Mouse (Mus musculus): ENCODE data around the gene Txndc12.
A peak's percentile ranks its signal among the peaks of the same experiment; 100 is the strongest.

Gene Txndc12

GRCm38 (mm10) chr4:108834115-108834970, at the start of gene Txndc12:
TSS of gene Txndc12 (plus strand) at chr4:108834601.
- peak; percentile 97 for DNase-seq (ENCODE audit: low read depth, low spot score)

GRCm38 (mm10) chr4:108789258-108789936, 45.0 kb upstream of the Txndc12 start:
- no peak for DNase-seq (ENCODE audit: low read depth, low spot score)

DNA sequence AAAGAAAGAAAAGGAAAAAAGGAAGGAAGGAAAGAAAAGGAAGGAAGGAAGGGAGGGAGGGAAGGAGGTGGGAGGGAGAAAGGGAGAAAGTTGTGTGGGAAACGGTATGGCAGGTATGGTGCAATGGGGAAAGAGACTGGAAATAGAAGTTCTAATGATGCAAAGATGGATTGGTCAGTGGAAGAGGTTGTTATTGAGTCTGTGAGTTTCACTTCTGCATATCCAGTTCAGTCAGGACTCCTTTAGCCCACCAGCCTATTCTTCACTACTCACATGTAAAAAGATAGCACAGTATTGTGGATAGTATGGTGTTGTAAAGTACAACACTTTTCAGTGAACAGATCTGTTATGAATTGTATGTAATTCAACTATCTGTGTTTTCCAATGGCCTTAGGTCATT, 43.9 kb upstream of the Txndc12 start:
- no peak for DNase-seq (ENCODE audit: low read depth, low spot score)

DNA sequence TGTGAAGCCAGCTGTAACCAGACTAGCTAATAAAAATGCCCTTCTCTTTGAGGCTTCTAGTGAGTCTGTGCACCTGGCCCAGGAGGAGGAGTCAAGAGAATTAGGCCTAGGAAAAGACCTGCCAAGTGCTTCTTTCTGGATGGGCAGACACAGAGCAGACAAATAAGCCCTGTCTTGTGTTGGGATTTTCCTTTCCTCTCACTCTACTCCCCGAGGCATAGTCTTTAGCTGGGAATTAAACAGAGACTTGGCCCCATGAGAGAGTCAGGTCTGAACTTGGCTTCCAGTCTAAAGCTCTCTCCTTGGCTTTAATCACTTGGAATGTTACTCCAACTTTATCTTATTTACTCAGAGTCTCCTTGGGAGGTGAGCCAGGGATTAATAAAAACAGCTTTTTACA, 40.5 kb upstream of the Txndc12 start:
- DNase-seq (ENCODE audit: low read depth, low spot score): no peak

DNA sequence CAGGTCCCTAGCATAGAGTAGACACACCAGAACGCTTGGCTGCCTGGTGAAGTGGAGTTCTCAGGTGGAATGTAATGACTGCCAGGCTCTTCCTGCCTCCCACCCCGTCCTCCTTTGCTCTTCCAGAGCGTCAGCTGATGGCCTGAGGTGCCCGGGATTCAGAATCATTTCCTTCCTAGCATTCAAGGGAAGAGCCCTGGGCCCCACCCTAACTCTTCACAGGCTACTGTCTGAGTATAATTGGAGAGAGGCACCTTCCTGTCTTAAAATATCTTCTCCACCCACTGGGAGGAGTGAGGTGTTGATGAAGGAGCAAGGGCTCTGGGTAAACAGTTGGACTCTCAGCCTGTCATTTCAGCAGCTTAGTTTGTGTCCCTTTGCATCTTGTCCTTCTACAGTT, 37.7 kb upstream of the Txndc12 start:
- DNase-seq (ENCODE audit: low read depth, low spot score): peak; percentile 39

DNA sequence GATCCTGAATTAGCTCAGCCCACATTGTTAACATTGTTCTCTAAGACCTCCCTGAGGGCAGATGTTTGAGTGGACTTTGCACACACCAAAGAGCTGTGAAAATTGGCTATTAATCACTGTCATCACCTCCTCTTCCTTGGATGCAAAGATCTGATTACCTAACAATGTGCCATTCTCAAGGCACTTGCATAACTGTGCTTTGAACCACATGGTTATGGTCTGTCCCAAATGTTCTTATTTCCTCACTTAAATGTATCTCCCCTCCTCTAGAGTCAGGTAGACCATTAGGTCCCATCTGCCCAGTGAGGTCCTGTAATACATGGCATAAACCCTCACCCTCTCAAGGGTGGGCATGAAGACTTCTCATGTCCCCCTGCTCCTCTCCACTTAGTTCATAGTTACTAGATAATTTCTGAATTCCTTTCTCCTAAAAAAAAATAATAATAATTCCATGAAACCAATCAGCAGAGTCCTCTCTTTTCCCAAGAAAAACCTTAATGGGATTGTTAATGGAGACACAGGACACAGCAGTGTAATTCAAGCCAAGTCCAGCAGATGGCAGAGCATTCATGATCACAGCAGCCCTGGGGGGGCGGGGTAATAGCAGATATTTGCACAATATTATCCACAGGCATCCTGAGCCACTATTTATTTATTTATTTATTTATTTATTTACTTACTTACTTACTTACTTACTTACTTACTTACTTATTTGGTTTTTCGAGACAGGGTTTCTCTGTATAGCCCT, 36.1 kb upstream of the Txndc12 start:
- peak; percentile 61 for DNase-seq (ENCODE audit: low read depth, low spot score)

DNA sequence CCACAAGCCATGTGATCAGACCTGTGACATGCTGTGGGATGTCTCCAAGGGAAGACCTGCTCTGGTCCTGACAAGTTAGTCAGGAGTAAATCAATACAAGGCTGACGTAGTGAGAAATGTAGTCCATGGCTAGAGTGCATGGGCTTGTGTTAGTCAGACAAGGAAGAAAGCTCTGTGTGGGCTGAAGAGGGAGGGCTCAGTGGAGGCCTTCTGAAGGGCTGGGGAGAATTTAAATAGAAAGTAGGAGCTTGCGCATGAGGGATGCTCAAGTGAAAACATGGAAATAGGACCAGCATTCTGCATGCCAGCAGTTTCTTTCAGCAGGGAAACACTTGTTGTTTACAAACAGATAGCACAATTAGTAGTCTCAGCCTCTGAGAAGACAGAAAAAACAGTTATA, 30.9 kb upstream of the Txndc12 start:
- no peak for DNase-seq (ENCODE audit: low read depth, low spot score)

- DNase-seq (ENCODE audit: low read depth, low spot score): no peak
These were observed 23.3 kb upstream of the Txndc12 start for GRCm38 (mm10) chr4:108811142-108811541.

DNA sequence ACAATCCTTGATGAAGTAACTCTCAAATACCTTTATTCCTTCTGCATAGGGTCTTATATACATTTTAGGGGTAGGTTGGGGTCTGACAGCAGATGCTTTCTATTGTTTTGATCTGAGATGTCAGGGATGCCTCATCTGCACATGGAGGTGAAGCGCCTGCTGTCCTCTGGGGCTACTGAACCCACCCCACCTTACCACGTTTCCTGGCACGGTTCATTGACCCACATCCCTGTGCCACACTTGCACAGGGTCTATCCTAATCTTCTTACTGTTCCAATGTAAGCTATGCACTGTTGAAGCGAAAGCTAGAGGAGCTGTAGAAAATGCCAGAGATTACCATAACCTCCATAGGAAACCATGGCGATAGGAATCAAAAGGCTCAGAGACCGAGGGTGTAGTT, 22.9 kb upstream of the Txndc12 start:
- DNase-seq (ENCODE audit: low read depth, low spot score): no peak

- no peak for DNase-seq (ENCODE audit: low read depth, low spot score)
These were observed 8.7 kb upstream of the Txndc12 start for GRCm38 (mm10) chr4:108825677-108826076.

DNA sequence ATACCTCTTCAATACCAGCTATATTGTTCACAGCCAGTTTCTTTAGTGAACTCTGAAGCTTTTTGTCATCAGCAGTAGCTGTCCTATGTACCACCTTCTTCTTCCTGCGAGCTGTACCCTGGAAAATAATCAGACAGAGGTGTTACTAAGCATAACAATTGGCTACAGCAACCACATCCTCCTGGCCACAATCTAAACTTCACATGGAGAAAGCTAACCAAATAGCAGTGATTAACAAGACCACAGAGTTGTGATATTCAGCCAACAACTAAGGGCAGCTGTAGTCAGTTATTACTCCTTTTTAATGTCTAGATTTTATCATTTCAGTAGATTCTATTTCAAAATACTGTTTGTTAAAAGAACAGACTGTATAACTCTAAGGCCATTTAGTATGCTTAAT, 8.3 kb upstream of the Txndc12 start:
- no peak for DNase-seq (ENCODE audit: low read depth, low spot score)

- DNase-seq (ENCODE audit: low read depth, low spot score): no peak
These were observed 7.8 kb upstream of the Txndc12 start for GRCm38 (mm10) chr4:108826643-108827042.

DNA sequence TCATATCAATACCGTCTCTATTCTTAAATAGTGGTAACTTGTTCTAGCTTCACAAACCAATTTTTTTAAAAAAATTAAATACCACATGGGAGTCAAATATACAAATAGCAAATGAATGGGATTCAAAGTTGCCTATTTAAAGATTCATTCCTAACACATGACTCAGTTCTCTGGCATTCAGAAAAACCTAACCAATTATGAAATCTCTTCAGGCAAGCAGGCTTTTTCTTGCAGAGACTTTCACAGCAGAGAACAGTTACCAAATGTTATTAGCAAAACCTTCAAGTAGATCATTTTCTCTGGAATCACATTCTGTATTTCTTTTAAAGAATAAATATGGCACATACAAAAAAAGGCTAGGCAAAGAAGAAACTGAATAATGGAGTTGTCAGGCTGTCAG, 3.7 kb upstream of the Txndc12 start:
- no peak for DNase-seq (ENCODE audit: low read depth, low spot score)

- peak; percentile 97 for DNase-seq (ENCODE audit: low read depth, low spot score)
These were observed 1.2 kb upstream of the Txndc12 start, which contains the start of gene Btf3l4 for GRCm38 (mm10) chr4:108832916-108833827. TSS of gene Btf3l4 (minus strand) at chr4:108833614.

- no peak for DNase-seq (ENCODE audit: low read depth, low spot score)
These were observed 630 bp upstream of the Txndc12 start for GRCm38 (mm10) chr4:108833828-108834114.

- no peak for DNase-seq (ENCODE audit: low read depth, low spot score)
These were observed 540 bp downstream of the Txndc12 start for GRCm38 (mm10) chr4:108834971-108835311.

- DNase-seq (ENCODE audit: low read depth, low spot score): peak; percentile 31
These were observed 1.1 kb downstream of the Txndc12 start for GRCm38 (mm10) chr4:108835496-108835895.

- no peak for DNase-seq (ENCODE audit: low read depth, low spot score)
These were observed 3.6 kb downstream of the Txndc12 start for GRCm38 (mm10) chr4:108838031-108838430.

DNA sequence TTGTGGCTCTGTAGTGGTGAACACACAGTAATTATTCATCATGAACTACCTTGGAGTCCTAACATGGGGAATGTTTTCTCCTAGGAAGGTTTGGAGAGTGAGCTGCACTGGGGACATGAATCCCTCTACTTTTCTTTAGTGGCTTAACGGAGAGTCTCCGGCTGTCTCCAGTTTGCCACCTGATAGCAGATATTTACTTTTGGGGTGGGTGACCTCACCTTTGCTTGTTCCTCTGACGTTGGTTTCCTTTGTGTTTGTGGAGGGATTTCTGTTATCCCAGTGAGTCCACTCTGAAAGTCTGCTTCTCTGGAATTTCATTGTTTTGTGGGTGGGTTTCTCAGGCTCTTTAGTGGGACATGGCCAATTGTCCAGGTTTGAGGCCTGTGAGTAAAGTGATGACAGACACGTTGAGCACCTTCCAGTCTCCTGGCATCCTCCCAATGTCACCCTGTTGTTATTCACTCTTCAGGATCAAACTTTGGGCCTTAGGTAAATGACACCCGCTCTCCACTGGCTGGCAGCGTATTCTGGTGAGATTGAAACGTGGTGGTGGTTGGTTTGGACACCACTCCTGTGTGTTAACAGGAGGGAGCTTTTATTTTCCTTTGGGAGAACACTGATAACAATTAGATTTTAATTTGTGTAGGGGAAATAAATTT, 7.6 kb downstream of the Txndc12 start:
- no peak for DNase-seq (ENCODE audit: low read depth, low spot score)

DNA sequence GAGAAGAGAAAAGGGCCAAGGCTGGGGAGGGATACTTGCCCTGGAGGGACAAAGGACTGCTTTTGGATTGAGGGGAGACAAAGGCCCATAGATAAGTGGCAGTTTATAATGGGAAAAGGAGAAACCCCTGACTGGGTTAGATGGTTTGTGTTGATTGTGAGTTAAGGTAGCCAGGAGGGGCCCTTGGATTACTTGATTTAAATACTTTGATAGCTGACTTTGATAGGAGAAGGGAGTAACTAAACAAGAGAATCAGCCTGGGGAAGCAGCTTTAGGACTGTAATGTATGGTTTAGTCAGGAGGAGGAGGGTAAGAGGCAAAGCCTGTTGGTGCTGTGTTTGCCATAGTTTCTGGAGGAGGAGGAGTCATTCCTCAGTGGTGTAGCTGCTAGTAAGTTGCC, 8.9 kb downstream of the Txndc12 start:
- DNase-seq (ENCODE audit: low read depth, low spot score): peak; percentile 48
